11 mouse cellular contexts compared by ENCODE assay signal in the genomic region with DNA sequence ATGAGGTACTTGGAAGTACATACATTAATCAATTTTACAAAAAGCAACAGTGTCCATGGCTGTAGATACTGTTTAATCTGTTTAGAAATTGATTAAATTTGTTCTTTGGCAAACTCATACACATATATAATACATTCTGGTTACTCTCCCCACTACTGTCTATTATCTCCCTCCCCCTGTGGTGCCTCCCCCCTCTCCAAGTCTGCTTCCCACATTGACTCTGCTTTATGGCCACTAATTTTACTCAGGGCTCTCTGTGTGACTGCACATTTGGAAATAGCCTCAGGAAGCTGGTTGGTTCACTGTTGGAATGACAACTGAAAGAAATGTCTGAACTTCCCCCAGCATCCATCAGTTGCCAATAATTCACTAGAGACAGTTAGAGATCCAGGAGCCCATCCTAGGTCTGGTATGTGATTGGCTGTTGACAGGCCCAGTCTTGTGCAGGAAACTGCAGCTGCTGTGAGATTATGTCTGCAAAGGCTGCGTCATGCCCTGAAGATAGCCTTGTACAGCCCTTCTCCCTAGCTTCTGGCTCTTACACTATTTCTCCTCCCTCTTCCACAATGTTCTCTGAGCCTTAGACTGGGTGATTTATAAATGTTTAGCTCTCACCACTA.
DNase-seq lines count a peak whose midpoint lies in the region; ATAC-seq lines count a peak whose summit lies in the region.
"Had no signal": no experiment of that assay in that cellular context is flagged by ENCODE, and none has a peak within 500 bp of the region (broad histone marks: within the 10 kb centered on the region; RNA-seq: fewer than 3 reads in every experiment).

No protein-coding gene starts in this region.

- H3K4me1 ChIP-seq in liver, embryonic 12.5 days, result peaks cover 25% of the 10 kb centered on the region
- H3K4me1 ChIP-seq: embryonic facial prominence, embryonic 15.5 days; neural tube, embryonic 15.5 days had no signal

- H3K9me3 ChIP-seq in liver, embryonic 12.5 days (replicated peaks), result no peaks in the 10 kb centered on the region
- H3K9me3 ChIP-seq: embryonic facial prominence, embryonic 15.5 days; neural tube, embryonic 15.5 days had no signal

- no peaks in the 10 kb centered on the region for H3K27me3 ChIP-seq in liver, embryonic 12.5 days (replicated peaks)
- H3K27me3 ChIP-seq: embryonic facial prominence, embryonic 15.5 days; neural tube, embryonic 15.5 days had no signal

- H3K4me2 ChIP-seq in liver, embryonic 12.5 days, result no peak overlapping the region
- H3K4me2 ChIP-seq: embryonic facial prominence, embryonic 15.5 days; neural tube, embryonic 15.5 days had no signal

- H3K27ac ChIP-seq in liver, embryonic 12.5 days, result no peak overlapping the region; the same call in 1 of the 2 replicates
- H3K27ac ChIP-seq: embryonic facial prominence, embryonic 15.5 days; neural tube, embryonic 15.5 days had no signal

- no peak overlapping the region for H3K9ac ChIP-seq in liver, embryonic 12.5 days
- H3K9ac ChIP-seq: embryonic facial prominence, embryonic 15.5 days; neural tube, embryonic 15.5 days had no signal

- DNase-seq in gastrocnemius, postnatal 14 days, result peak; percentile 20
- no peak for DNase-seq in gastrocnemius, postnatal 36 days
- DNase-seq in embryo, embryonic 11.5 days (ENCODE audit: low read depth, low spot score), result peak; percentile 19
- DNase-seq in cerebellum, adult 11 months, result no peak
- DNase-seq in B cell, adult 2 months, result no peak
- no peak for DNase-seq in adrenal gland, adult (ENCODE audit: inconsistent age in 2 of 2, low spot score in 1 of 2)
- DNase-seq: left cerebral cortex, postnatal 4 days had no signal

- H3K36me3 ChIP-seq in liver, embryonic 12.5 days, result no peaks in the 10 kb centered on the region
- H3K36me3 ChIP-seq: embryonic facial prominence, embryonic 15.5 days; neural tube, embryonic 15.5 days had no signal

- intact Hi-C loops in gastrocnemius, postnatal 14 days (cut with DNase I; ENCODE audit: low total_unique reads), result no loop called here
- intact Hi-C loops in gastrocnemius, postnatal 36 days (cut with DNase I), result no loop called here

- peak; percentile 37 for ATAC-seq in CD4-positive, CD25-positive, alpha-beta regulatory T cell, adult 4 months
- ATAC-seq in liver, embryonic 12.5 days, result peak; percentile 82

- H3K4me3 ChIP-seq in liver, embryonic 12.5 days, result no peak overlapping the region
- H3K4me3 ChIP-seq: embryonic facial prominence, embryonic 15.5 days; neural tube, embryonic 15.5 days had no signal

- 4% methylated on average over 1 of the region's 1 CpGs for WGBS in liver, embryonic 12.5 days (ENCODE audit: insufficient replicate concordance)

Comparison
In these comparisons a context has a peak if more than half of its experiments do, and no peak if none do; other contexts are left out.
1. DNase-seq: peak in gastrocnemius, postnatal 14 days (single experiment) and embryo, embryonic 11.5 days (single experiment); none in gastrocnemius, postnatal 36 days (0 of 2), cerebellum, adult 11 months (single experiment), B cell, adult 2 months (0 of 2) and adrenal gland, adult (0 of 2).